Mouse (Mus musculus) neural tube, embryonic 10.5 days (tissue): ENCODE data around the gene Cenpb.
"Not testable (repeated sequence)": the region's sequence is repeated elsewhere in the genome, so short reads cannot be mapped to it uniquely, and the experiment has no call there.

Source experiments
- DNase-seq: peaks from one replicate; pipeline ENCODE4 v3.0.0-alpha.2; 2017; ENCODE audit warnings: low spot score; ENCODE audit errors: extremely low spot score

Cenpb gene

GRCm38 (mm10) chr2:131179990-131180587 lies at the start of gene Cenpb:
Cenpb (minus strand) TSS chr2:131180067.
- DNase-seq, result peak; percentile 85

DNA sequence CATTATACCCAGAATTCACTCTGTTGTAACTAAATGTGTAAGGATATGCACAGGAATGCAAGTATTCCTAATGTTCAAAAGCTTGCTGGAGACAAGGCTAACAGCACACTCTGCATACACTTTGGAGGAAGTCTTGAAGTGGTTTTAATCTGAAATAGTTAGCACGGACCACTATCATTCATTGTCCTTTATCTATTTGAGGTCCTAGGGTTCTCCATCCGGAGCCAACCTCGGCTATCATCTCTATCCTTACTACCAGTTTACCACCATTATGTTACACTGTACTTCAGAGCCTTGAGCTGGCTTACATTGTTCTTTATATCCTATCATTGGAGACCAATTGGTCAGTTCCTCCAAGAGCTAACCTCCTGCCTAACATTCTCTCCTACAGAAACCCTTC lies 47.4 kb upstream of the Cenpb start:
- DNase-seq, result no peak

DNA sequence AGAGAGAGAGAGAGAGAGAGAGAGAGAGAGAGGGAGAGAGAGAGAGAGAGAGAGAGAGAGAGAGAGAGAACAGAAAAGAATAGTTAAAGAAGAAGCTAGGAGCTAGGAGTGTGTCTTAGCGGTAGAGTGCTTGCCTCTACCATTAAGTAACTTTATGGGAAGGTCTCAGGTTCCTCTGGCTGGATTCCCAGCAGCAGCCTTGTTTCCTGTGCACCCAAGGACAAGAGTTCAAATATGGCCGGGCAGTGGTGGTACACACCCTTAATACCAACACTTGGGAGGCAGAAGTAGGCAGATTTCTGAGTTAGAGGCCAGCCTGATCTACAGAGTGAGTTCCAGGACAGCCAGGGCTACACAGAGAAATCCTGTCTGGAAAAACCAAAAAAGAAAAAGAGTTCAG lies 46.8 kb upstream of the Cenpb start:
- DNase-seq, result not testable (repeated sequence)

DNA sequence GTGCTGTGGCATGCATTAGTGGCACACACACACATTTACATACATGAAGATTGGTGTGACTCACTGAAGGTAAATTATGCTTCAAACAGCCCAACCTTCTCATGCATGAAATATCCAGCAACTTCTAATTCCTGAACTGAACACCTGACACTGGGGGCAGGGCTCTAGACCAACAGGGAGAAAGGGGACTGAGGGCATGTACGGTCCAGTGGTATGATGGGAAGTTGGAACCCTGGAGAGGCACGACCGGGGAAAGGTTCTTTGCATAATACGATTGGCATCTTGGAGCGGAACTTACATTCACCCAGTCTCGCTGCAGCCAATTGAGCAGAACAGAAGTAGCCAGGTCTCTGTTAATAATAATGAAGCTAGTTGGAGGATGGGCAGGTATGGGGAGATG lies 45.3 kb upstream of the Cenpb start:
- no peak for DNase-seq

- DNase-seq, result no peak
Measured at GRCm38 (mm10) chr2:131223569-131223968, 43.7 kb upstream of the Cenpb start.

GRCm38 (mm10) chr2:131222562-131222961 lies 42.7 kb upstream of the Cenpb start:
- no peak for DNase-seq

- no peak for DNase-seq
Measured at GRCm38 (mm10) chr2:131221853-131222515, 42.1 kb upstream of the Cenpb start.

GRCm38 (mm10) chr2:131220030-131220429 lies 40.2 kb upstream of the Cenpb start:
- DNase-seq, result no peak

- DNase-seq, result no peak
Measured at GRCm38 (mm10) chr2:131215941-131216858, 36.3 kb upstream of the Cenpb start.

DNA sequence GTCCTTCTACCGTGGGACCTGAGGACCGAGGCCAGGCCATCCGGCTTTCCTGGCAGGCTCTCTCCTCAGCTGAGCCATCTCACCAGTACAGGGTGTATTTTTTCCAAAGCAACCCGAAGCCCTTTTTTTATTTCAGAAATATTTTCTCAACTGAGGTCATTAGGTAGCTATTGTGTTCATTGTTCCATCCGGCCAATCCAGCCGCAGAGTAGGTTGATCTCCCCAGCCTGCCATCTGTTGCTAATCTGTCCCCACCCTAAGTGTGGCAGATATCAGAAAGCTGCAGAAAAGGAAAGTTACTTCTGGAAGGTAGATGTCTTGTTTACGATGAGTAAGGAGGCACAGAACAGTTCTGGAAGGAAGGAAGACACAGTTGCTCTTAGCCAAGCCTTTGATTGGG lies 33.9 kb upstream of the Cenpb start:
- DNase-seq, result no peak

GRCm38 (mm10) chr2:131211026-131211615 lies 31.3 kb upstream of the Cenpb start:
- no peak for DNase-seq

GRCm38 (mm10) chr2:131209969-131210792 lies 30.3 kb upstream of the Cenpb start:
- DNase-seq, result peak; percentile 95

GRCm38 (mm10) chr2:131209125-131209795 lies 29.4 kb upstream of the Cenpb start:
- no peak for DNase-seq

DNA sequence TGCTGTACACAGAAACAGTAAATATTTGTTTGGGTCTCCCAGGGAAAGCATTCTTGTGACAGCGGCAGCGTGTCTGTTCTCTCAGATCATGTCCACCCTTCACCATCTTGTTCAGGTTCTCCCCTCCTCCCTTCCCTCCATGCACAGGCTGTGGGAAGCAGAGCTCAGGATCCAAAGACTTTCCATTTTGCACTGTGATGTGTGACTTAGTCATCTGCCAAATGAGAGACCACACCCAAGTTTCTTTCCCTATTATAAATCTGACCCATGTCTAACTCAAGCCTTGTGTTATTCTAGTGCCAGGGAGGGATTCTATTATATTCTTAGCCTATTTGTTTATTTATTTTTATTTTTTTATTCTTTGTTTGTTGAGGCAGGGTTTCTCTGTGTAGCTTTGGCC lies 28.5 kb upstream of the Cenpb start:
- DNase-seq, result no peak

DNA sequence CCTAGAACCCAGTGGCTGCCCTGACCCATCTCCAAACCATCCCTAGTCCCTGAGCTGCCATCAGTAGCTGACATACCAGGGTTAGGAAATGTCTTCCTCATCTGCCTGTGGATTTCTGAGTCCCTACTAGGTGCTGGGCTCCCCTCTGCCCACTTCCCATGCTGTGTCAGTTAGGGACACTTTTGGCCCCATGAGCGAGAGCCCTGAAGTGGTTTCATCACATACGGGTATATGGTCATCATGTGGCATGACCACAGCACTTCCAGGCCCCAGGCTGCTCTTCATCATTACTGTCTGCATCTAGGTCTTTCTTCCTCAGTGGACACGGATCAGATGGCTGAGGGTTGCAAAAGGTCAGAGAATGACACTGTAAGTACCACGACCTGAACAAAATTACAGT lies 26.9 kb upstream of the Cenpb start, which contains the start of gene Ap5s1:
Gene Ap5s1, plus strand, starts transcription at position 301 of the 400 bp plus-strand sequence.
- DNase-seq, result no peak

- DNase-seq, result no peak
Measured at GRCm38 (mm10) chr2:131205521-131206182, 25.8 kb upstream of the Cenpb start.

- DNase-seq, result no peak
Measured at GRCm38 (mm10) chr2:131204410-131204981, 24.6 kb upstream of the Cenpb start.

- DNase-seq, result no peak
Measured at GRCm38 (mm10) chr2:131203816-131204409, 24.0 kb upstream of the Cenpb start.

DNA sequence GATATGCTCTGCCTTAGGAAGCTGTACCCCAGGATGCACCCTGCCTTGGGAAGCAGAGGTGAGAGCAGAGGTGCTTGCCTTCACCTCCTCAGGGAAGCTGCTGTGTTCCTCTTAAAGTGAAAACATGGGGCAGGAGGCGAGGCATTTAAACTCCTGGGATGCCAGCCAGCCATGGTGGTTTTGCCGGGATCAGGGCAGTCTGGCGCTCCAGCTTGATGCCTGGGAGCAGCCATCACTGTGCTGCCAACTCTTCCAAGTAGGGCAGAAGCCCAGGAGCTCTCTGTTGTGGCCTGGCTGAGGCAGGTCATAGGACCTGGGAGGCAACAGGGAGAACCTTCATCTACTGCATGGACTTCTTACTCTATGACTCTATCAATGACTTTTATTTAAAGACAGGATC lies 21.4 kb upstream of the Cenpb start:
- no peak for DNase-seq
